Mouse (Mus musculus): ENCODE measurements around the gene Sdhaf1. TPM values are rescaled to one million over a fixed set of nuclear protein-coding genes. Genes with fewer than 3 reads are reported as not detected.
A peak's percentile ranks its signal among the peaks of the same experiment; 100 is the strongest.

Sdhaf1 gene
- 32.0 and 35.1 TPM in 2 replicates for polyA plus RNA-seq (2015; fragmentation: Nextera tagmentation; extraction: Ambion mirVana)

DNA sequence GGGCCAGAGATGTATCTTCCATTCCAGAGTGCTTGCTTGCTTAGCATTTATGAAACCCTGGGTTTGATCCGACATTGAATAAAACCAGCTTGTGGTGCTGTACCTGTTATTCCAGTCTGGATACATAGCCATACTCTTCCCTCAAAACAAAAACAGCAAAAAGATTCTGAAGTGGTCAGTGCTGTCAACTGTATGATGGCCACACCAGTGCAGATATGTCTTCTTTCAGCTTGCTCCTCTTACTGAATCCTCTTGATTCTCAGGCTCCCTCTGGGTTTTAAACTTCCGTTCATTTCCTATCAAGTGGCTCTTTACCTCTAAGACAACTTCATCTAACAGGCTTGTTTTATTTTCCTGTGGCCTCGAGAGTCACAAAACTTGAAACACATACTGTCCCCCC is at the start of gene Sdhaf1:
Gene Sdhaf1, minus strand, starts transcription at position 101 of the 400 bp plus-strand sequence.
- H3K27me3 ChIP-seq (ENCODE audit: insufficient read depth, low read length) = no peaks in the 10 kb centered on the region
- ATAC-seq (replicated peaks; ENCODE audit: low FRiP score, low read depth) (no peak), DNase-seq (ENCODE audit: low spot score) (no peak)
- TF ChIP-seq CTCF (IDR thresholded peaks at IDR 0.05; ENCODE audit: low read depth) = no peak
- peak within 1 kb of the TSS; percentile 51 for H3K9ac ChIP-seq (ENCODE audit: low read depth, low read length)
- no peaks in the 10 kb centered on the region for H3K9me3 ChIP-seq (replicated peaks; ENCODE audit: low read length)
- H3K4me3 ChIP-seq (replicated peaks; ENCODE audit: low read depth, low read length) = peak within 1 kb of the TSS; percentile 70
- H3K4me2 ChIP-seq (ENCODE audit: low read length) = peak within 1 kb of the TSS; percentile 91
- 82% methylated on average over 3 of the region's 3 CpGs for WGBS
- no peaks in the 10 kb centered on the region for H3K36me3 ChIP-seq (ENCODE audit: insufficient read depth, low read length)
- H3K27ac ChIP-seq = peak within 1 kb of the TSS; percentile 91
- peaks cover 5% of the 10 kb centered on the region; the same call in 1 of the 2 replicates for H3K4me1 ChIP-seq (replicated peaks; ENCODE audit: insufficient read depth, low read length)

DNA sequence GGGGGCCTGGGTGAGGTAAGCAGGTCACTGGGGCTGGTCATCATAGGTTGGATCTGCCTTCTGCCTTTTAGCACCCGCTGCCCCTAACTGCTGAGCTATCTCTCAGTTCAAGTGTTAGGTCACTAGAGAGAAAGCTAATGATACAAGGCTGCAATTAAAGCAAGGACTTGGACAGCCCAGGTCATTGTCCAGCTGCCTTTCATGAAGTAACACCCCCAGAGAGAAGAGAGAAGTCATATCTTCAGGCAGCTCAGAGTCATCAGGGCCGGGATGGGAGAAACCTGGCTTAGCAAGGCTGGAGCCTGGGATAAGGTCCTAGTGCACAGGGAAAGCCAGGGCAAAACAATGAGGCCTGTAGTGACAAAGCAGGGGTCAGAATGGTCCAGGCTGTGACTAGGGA is 43.8 kb upstream of the Sdhaf1 start:
- no peak overlapping the region for H3K9ac ChIP-seq (ENCODE audit: low read depth, low read length)
- peaks cover 4% of the 10 kb centered on the region for H3K4me1 ChIP-seq (replicated peaks; ENCODE audit: insufficient read depth, low read length)
- H3K4me3 ChIP-seq (replicated peaks; ENCODE audit: low read depth, low read length) = no peak overlapping the region
- H3K27me3 ChIP-seq (ENCODE audit: insufficient read depth, low read length) = no peaks in the 10 kb centered on the region
- DNase-seq (ENCODE audit: low spot score) = no peak
- no peak for ATAC-seq (replicated peaks; ENCODE audit: low FRiP score, low read depth)
- no peaks in the 10 kb centered on the region for H3K36me3 ChIP-seq (ENCODE audit: insufficient read depth, low read length)
- no peak overlapping the region for H3K4me2 ChIP-seq (ENCODE audit: low read length)
- H3K9me3 ChIP-seq (replicated peaks; ENCODE audit: low read length) = no peaks in the 10 kb centered on the region
- whole genome bisulfite sequencing = 54% methylated on average over 2 of the region's 2 CpGs
- no peak for TF ChIP-seq CTCF (IDR thresholded peaks at IDR 0.05; ENCODE audit: low read depth)
- no peak overlapping the region for H3K27ac ChIP-seq

DNA sequence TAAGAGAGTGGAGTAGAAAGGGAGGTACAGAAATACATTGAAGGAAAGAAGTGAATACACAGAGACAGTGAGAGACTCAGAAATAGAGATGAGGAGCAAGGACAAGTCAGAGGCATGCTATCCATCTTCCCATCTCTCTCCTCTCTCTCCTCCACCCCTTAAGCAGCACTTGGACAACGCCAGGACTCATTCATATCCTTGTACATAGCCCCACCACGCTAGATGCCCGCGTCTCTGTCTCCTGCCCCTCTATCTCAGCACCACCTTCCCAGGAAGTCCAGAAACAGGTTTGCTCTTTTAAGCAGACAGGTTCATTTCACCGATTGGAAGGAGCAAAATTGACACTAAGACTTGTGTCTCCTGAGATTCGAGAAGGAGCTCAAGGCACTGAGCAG is 39.6 kb upstream of the Sdhaf1 start:
- TF ChIP-seq CTCF (IDR thresholded peaks at IDR 0.05; ENCODE audit: low read depth) = no peak
- no peaks in the 10 kb centered on the region for H3K36me3 ChIP-seq (ENCODE audit: insufficient read depth, low read length)
- H3K9ac ChIP-seq (ENCODE audit: low read depth, low read length) = peak overlapping the region; percentile 88
- no peaks in the 10 kb centered on the region for H3K27me3 ChIP-seq (ENCODE audit: insufficient read depth, low read length)
- H3K4me1 ChIP-seq (replicated peaks; ENCODE audit: insufficient read depth, low read length) = peaks cover 28% of the 10 kb centered on the region
- H3K4me2 ChIP-seq (ENCODE audit: low read length) = peak overlapping the region; percentile 88
- H3K4me3 ChIP-seq (replicated peaks; ENCODE audit: low read depth, low read length) = peak overlapping the region; percentile 73
- 66% methylated on average over 6 of the region's 6 CpGs for WGBS
- DNase-seq (ENCODE audit: low spot score) (no peak), ATAC-seq (replicated peaks; ENCODE audit: low FRiP score, low read depth) (no peak)
- H3K9me3 ChIP-seq (replicated peaks; ENCODE audit: low read length) = no peaks in the 10 kb centered on the region
- no peak overlapping the region for H3K27ac ChIP-seq

DNA sequence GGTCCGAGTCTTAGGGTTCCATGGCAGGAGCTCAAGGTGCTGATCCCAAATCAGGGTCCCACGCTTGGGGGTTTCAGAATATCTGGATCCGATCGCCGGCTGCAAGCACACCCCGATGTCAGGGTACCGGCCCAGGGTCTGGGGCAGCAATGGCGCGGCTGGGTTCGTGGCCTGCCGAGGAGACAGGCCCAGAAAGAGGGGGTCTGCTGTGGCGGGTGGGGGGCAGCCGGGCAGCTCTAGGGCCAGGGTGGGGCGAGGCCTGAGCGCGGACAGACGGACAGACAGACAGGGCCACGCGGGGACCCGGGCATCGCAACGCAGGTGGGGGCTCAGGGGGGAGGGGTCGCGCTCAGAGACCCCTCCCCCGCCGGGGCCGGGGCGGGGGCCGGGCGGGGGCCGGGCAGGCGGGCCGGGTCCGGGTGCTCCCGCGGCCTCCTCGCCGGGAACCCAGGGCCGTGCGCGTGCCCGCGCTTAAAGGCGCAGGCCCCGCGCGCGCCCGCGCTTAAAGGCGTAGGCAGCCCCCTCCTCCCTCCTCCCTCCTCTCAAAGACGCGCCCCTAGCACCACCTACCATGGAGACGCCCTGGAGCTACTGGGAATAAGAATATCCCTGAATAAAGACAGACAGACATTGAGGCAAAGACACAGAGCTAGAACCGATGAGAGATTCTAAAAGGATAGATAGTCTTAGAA is 39.1 kb upstream of the Sdhaf1 start, which contains the start of gene Lrfn3:
Gene Lrfn3, minus strand, starts transcription at position 121 of the 692 bp plus-strand sequence.
- 2% methylated on average over 32 of the region's 55 CpGs for WGBS
- TF ChIP-seq CTCF (IDR thresholded peaks at IDR 0.05; ENCODE audit: low read depth) = no peak

DNA sequence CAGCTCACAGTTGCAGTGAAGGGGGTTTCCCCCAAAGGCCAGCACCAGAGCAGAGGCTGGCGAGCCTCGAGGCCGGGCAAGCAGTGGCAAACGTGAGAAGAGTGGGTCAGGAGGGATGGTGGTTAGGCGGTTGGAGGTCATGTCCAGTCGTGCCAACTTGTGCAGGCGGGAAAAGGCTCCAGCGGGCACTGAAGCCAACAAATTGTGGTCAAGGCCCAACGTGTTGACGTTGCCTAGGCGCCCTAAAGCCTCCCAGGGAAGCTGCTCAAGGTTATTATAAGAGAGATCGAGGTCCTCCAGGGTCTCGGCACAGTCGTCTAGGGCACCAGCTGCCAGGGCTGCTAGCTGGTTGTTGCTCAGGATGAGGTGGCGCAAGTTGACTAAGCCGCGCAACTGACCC is 36.3 kb upstream of the Sdhaf1 start:
- Histone ChIP-seq H3K27ac (peak overlapping the region; percentile 92), H3K9ac (ENCODE audit: low read depth, low read length) (0 out of 2 replicates have a peak overlapping the region, but pooled peaks have one; percentile 27), H3K36me3 (ENCODE audit: insufficient read depth, low read length) (0 out of 2 replicates have a peak, but pooled peaks cover 8% of the 10 kb centered on the region), H3K9me3 (replicated peaks; ENCODE audit: low read length) (no peaks in the 10 kb centered on the region), H3K4me2 (ENCODE audit: low read length) (0 out of 2 replicates have a peak overlapping the region, but pooled peaks have one; percentile 31), H3K4me1 (replicated peaks; ENCODE audit: insufficient read depth, low read length) (peaks cover 28% of the 10 kb centered on the region), H3K4me3 (replicated peaks; ENCODE audit: low read depth, low read length) (no peak overlapping the region), H3K27me3 (ENCODE audit: insufficient read depth, low read length) (no peaks in the 10 kb centered on the region)
- TF ChIP-seq CTCF (IDR thresholded peaks at IDR 0.05; ENCODE audit: low read depth) = no peak
- DNase-seq (ENCODE audit: low spot score) (no peak), ATAC-seq (replicated peaks; ENCODE audit: low FRiP score, low read depth) (no peak)
- 87% methylated on average over 17 of the region's 17 CpGs for WGBS

More for the DNA sequence above, 39.1 kb upstream of the Sdhaf1 start, which contains the start of gene Lrfn3:
- Histone ChIP-seq H3K27me3 (ENCODE audit: insufficient read depth, low read length) (no peaks in the 10 kb centered on the region), H3K9me3 (replicated peaks; ENCODE audit: low read length) (no peaks in the 10 kb centered on the region), H3K4me3 (replicated peaks; ENCODE audit: low read depth, low read length) (peak within 1 kb of the TSS; percentile 73), H3K36me3 (ENCODE audit: insufficient read depth, low read length) (no peaks in the 10 kb centered on the region), H3K9ac (ENCODE audit: low read depth, low read length) (peak within 1 kb of the TSS; percentile 88), H3K27ac (peak within 1 kb of the TSS; percentile 54), H3K4me2 (ENCODE audit: low read length) (peak within 1 kb of the TSS; percentile 88), H3K4me1 (replicated peaks; ENCODE audit: insufficient read depth, low read length) (peaks cover 28% of the 10 kb centered on the region)
- DNase-seq (ENCODE audit: low spot score) (peak; percentile 80), ATAC-seq (replicated peaks; ENCODE audit: low FRiP score, low read depth) (0 out of 2 replicates have a peak, but pooled peaks have one; percentile 38)

DNA sequence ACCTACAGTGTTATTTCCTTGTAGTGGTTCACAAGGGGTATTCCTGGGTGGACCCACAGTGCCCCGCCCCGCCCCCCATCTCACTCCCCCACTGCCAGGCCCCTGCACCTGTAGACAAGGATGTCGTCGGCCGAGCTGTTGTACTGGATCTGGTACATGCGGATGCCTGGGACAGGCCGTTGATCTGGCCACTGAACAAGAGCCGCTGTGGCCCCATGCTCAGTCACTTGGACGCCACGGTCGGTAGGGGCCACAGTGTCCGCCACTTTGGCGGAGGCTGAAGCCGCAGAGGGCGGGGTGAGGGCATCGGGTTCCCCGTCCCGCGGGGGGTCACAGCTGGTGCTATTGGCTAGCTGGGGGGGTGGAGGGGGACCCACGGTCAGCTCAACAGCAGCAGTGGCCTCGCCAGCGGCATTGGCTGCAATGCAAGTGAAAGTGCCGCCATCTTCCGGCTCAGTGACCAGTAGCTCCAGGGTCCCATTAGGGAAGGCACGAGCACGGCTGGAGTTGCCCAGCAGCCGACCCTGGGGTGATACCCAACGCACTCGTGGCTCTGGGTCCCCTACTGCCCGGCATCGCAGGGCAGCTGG is 35.7 kb upstream of the Sdhaf1 start:
- no peak for TF ChIP-seq CTCF (IDR thresholded peaks at IDR 0.05; ENCODE audit: low read depth)
- ATAC-seq (replicated peaks; ENCODE audit: low FRiP score, low read depth) (peak; percentile 16; the same call in 1 of the 2 replicates), DNase-seq (ENCODE audit: low spot score) (no peak)
- Histone ChIP-seq H3K4me2 (ENCODE audit: low read length) (peak overlapping the region; percentile 31; the same call in 1 of the 2 replicates), H3K4me3 (replicated peaks; ENCODE audit: low read depth, low read length) (no peak overlapping the region), H3K27ac (peak overlapping the region; percentile 92), H3K9ac (ENCODE audit: low read depth, low read length) (0 out of 2 replicates have a peak overlapping the region, but pooled peaks have one; percentile 27), H3K27me3 (ENCODE audit: insufficient read depth, low read length) (no peaks in the 10 kb centered on the region), H3K9me3 (replicated peaks; ENCODE audit: low read length) (no peaks in the 10 kb centered on the region), H3K36me3 (ENCODE audit: insufficient read depth, low read length) (0 out of 2 replicates have a peak, but pooled peaks cover 8% of the 10 kb centered on the region), H3K4me1 (replicated peaks; ENCODE audit: insufficient read depth, low read length) (peaks cover 28% of the 10 kb centered on the region)
- 73% methylated on average over 31 of the region's 31 CpGs for WGBS
